Mouse (Mus musculus): ENCODE measurements at regions not wholly inside any gene's neighbourhood (a gene's known extent, or its start where the extent isn't known, plus 50 kb on each side); places are given as distances from the start of the nearest gene placed in this dataset.

DNA sequence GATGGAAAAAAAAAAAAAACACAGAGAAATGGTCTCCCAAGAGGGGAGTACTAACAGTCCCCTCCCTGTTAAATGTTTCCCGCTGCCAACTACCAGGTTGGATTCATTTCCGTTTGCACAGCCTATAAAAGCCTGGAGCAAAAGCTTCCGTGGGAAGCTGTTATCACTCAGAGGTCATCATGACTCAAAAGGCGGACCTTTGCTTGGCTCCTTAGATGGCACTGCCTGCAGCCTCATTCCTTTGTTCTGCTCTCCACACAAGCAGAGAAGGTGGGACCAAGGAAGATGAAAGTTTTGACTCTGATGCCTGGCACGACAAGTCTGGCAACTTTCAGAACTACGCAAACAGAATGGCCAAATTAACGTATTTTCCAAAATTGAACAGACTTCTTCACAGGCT, 85.5 kb upstream of the Frmd6 start:
- no peak for TF ChIP-seq CTCF (IDR thresholded peaks at IDR 0.05; ENCODE audit: low read depth)
- no peak for TF ChIP-seq EP300 (IDR thresholded peaks at IDR 0.05; ENCODE audit: low read depth)
